Mouse (Mus musculus): ENCODE results near the gene Ppp2r1a. TPM values are rescaled to one million over a fixed set of nuclear protein-coding genes. Genes with fewer than 3 reads are reported as not detected.

Gene Ppp2r1a
- polyA plus RNA-seq (2012; rRNA removed), result 224 and 227 TPM in 2 replicates

DNA sequence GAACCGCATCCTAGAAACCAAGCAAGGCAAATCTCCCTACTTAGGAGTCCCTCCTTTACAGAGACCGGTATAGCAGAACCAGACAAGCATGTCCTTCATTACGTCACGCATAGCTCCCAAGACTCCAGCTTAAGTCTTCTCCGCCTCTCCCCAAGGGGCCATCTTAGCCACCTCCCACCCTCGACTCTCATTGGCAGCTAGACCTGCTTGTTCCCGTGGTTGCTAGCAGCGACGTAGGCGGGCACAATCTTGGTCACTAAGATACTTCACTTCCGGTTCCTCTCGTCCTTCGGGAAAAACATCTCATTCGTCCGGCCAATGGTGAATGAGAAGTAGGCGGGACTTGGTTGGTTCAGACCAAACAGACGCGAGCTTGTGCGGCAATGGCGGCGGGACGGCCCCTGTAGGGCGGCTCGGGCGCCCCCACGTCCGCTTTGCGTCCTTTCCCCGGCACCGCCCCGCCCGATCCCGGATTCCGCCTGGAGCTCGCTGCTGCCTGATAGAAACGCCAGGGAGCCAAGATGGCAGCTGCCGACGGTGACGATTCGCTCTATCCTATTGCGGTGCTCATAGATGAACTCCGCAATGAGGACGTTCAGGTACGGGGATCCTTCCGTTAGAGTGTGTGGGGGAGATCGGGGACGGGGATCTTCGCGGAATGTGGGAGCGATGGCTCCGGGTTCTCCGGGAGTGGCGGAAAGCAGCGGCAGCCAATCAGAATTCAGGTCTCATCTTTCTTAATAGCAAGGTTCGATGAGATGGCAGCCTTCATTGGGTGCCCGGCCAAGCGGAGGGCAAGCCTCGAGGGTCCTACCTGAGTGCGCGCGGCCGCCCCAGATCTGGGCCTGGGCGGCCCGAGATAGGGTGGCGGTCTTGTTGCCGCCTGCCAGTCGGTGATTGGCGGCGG lies at the start of gene Ppp2r1a:
TSS of gene Ppp2r1a (plus strand) at position 327 of the 907 bp plus-strand sequence.
- H3K4me1 ChIP-seq (replicated peaks; ENCODE audit: control insufficient read depth, insufficient read depth, low read length), result 0 out of 2 replicates have a peak, but pooled peaks cover 2% of the 10 kb centered on the region
- TF ChIP-seq POLR2A (IDR thresholded peaks at IDR 0.05; ENCODE audit: control insufficient read depth, extremely low read depth, insufficient read depth, low read length, poor library complexity), result peak; percentile 51; the same call in 1 of the 2 replicates
- peak; percentile 70 for TF ChIP-seq CTCF (IDR thresholded peaks at IDR 0.05; ENCODE audit: borderline replicate concordance, control insufficient read depth, extremely low read depth, insufficient read depth, low read length, poor library complexity)
- H3K27me3 ChIP-seq (ENCODE audit: control insufficient read depth, insufficient read depth, low read length), result no peaks in the 10 kb centered on the region
- peak within 1 kb of the TSS; percentile 86 for H3K27ac ChIP-seq (ENCODE audit: control insufficient read depth, insufficient read depth, low read length)
- under 1% methylated on average over 69 of the region's 69 CpGs for WGBS
- no peaks in the 10 kb centered on the region for H3K36me3 ChIP-seq (ENCODE audit: control insufficient read depth, insufficient read depth, low read length)
- peak within 1 kb of the TSS; percentile 86 for H3K4me3 ChIP-seq (ENCODE audit: control insufficient read depth, insufficient read depth, low read length)
- DNase-seq, result peak; percentile 98

GRCm38 (mm10) chr17:20904991-20905390 lies 40.1 kb upstream of the Ppp2r1a start, which contains the start of gene Vmn1r231:
Vmn1r231 (minus strand) TSS chr17:20905091.
- H3K36me3 ChIP-seq (ENCODE audit: control insufficient read depth, insufficient read depth, low read length), result no peaks in the 10 kb centered on the region
- H3K4me1 ChIP-seq (replicated peaks; ENCODE audit: control insufficient read depth, insufficient read depth, low read length), result no peaks in the 10 kb centered on the region
- WGBS, result 72% methylated on average over 2 of the region's 2 CpGs
- H3K27ac ChIP-seq (ENCODE audit: control insufficient read depth, insufficient read depth, low read length), result no peak within 1 kb of the TSS
- H3K4me3 ChIP-seq (ENCODE audit: control insufficient read depth, insufficient read depth, low read length), result no peak within 1 kb of the TSS
- no peak for DNase-seq
- H3K27me3 ChIP-seq (ENCODE audit: control insufficient read depth, insufficient read depth, low read length), result no peaks in the 10 kb centered on the region
- TF ChIP-seq CTCF (IDR thresholded peaks at IDR 0.05; ENCODE audit: borderline replicate concordance, control insufficient read depth, extremely low read depth, insufficient read depth, low read length, poor library complexity), result no peak
- TF ChIP-seq POLR2A (IDR thresholded peaks at IDR 0.05; ENCODE audit: control insufficient read depth, extremely low read depth, insufficient read depth, low read length, poor library complexity), result no peak

GRCm38 (mm10) chr17:20919614-20920013 lies 25.5 kb upstream of the Ppp2r1a start, which contains the start of gene Vmn1r232:
Vmn1r232 (minus strand) TSS chr17:20919714.
- TF ChIP-seq POLR2A (IDR thresholded peaks at IDR 0.05; ENCODE audit: control insufficient read depth, extremely low read depth, insufficient read depth, low read length, poor library complexity), result no peak
- Histone ChIP-seq H3K4me3 (ENCODE audit: control insufficient read depth, insufficient read depth, low read length) (no peak within 1 kb of the TSS), H3K36me3 (ENCODE audit: control insufficient read depth, insufficient read depth, low read length) (no peaks in the 10 kb centered on the region), H3K27me3 (ENCODE audit: control insufficient read depth, insufficient read depth, low read length) (no peaks in the 10 kb centered on the region), H3K4me1 (replicated peaks; ENCODE audit: control insufficient read depth, insufficient read depth, low read length) (no peaks in the 10 kb centered on the region), H3K27ac (ENCODE audit: control insufficient read depth, insufficient read depth, low read length) (no peak within 1 kb of the TSS)
- DNase-seq, result no peak
- 54% methylated on average over 1 of the region's 1 CpGs for WGBS

DNA sequence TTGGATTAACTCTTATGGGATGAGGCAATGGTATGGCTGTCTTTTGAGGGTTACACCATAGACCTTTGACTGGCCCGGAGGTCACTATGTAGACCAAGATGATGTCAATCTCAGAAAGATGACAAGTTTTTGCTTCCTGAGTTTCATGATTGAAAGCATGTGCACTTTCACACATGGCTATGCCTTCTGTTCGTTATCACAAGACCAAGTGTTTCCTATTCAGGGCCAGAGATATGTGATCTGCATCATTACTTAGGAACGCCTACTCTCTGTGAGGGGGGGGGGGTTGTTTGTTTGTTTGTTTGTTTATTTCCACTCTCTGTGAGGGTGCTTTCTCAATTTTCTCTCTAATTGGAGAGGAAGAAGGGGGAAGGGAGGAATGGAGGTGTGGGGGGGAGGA lies 885 bp upstream of the Ppp2r1a start:
- 52% methylated on average over 3 of the region's 3 CpGs for WGBS
- no peaks in the 10 kb centered on the region for H3K36me3 ChIP-seq (ENCODE audit: control insufficient read depth, insufficient read depth, low read length)
- H3K4me1 ChIP-seq (replicated peaks; ENCODE audit: control insufficient read depth, insufficient read depth, low read length), result 0 out of 2 replicates have a peak, but pooled peaks cover 2% of the 10 kb centered on the region
- peak overlapping the region; percentile 58 for H3K4me3 ChIP-seq (ENCODE audit: control insufficient read depth, insufficient read depth, low read length)
- no peak for DNase-seq
- H3K27ac ChIP-seq (ENCODE audit: control insufficient read depth, insufficient read depth, low read length), result no peak overlapping the region
- no peak for TF ChIP-seq CTCF (IDR thresholded peaks at IDR 0.05; ENCODE audit: borderline replicate concordance, control insufficient read depth, extremely low read depth, insufficient read depth, low read length, poor library complexity)
- no peak for TF ChIP-seq POLR2A (IDR thresholded peaks at IDR 0.05; ENCODE audit: control insufficient read depth, extremely low read depth, insufficient read depth, low read length, poor library complexity)
- no peaks in the 10 kb centered on the region for H3K27me3 ChIP-seq (ENCODE audit: control insufficient read depth, insufficient read depth, low read length)

- H3K4me3 ChIP-seq (ENCODE audit: control insufficient read depth, insufficient read depth, low read length), result peak overlapping the region; percentile 86
- peak; percentile 14 for DNase-seq
- H3K27ac ChIP-seq (ENCODE audit: control insufficient read depth, insufficient read depth, low read length), result peak overlapping the region; percentile 86
- H3K4me1 ChIP-seq (replicated peaks; ENCODE audit: control insufficient read depth, insufficient read depth, low read length), result 0 out of 2 replicates have a peak, but pooled peaks cover 2% of the 10 kb centered on the region
- under 1% methylated on average over 13 of the region's 13 CpGs for WGBS
- no peaks in the 10 kb centered on the region for H3K36me3 ChIP-seq (ENCODE audit: control insufficient read depth, insufficient read depth, low read length)
- TF ChIP-seq CTCF (IDR thresholded peaks at IDR 0.05; ENCODE audit: borderline replicate concordance, control insufficient read depth, extremely low read depth, insufficient read depth, low read length, poor library complexity) (no peak), POLR2A (IDR thresholded peaks at IDR 0.05; ENCODE audit: control insufficient read depth, extremely low read depth, insufficient read depth, low read length, poor library complexity) (no peak)
- H3K27me3 ChIP-seq (ENCODE audit: control insufficient read depth, insufficient read depth, low read length), result no peaks in the 10 kb centered on the region
Measured at GRCm38 (mm10) chr17:20946026-20946565, 985 bp downstream of the Ppp2r1a start.

- Histone ChIP-seq H3K27me3 (ENCODE audit: control insufficient read depth, insufficient read depth, low read length) (no peaks in the 10 kb centered on the region), H3K36me3 (ENCODE audit: control insufficient read depth, insufficient read depth, low read length) (peaks cover 5% of the 10 kb centered on the region), H3K27ac (ENCODE audit: control insufficient read depth, insufficient read depth, low read length) (no peak overlapping the region), H3K4me3 (ENCODE audit: control insufficient read depth, insufficient read depth, low read length) (no peak overlapping the region), H3K4me1 (replicated peaks; ENCODE audit: control insufficient read depth, insufficient read depth, low read length) (0 out of 2 replicates have a peak, but pooled peaks cover 2% of the 10 kb centered on the region)
- DNase-seq, result no peak
- TF ChIP-seq CTCF (IDR thresholded peaks at IDR 0.05; ENCODE audit: borderline replicate concordance, control insufficient read depth, extremely low read depth, insufficient read depth, low read length, poor library complexity), result no peak
- TF ChIP-seq POLR2A (IDR thresholded peaks at IDR 0.05; ENCODE audit: control insufficient read depth, extremely low read depth, insufficient read depth, low read length, poor library complexity), result no peak
Measured at GRCm38 (mm10) chr17:20946636-20947035, 1.5 kb downstream of the Ppp2r1a start.
